Mouse (Mus musculus) kidney, postnatal 4 days (tissue): ENCODE data around the gene Psip1.
"Not testable (repeated sequence)": the region's sequence is repeated elsewhere in the genome, so short reads cannot be mapped to it uniquely, and the experiment has no call there.

Source experiments
- DNase-seq, 2 experiments: peaks; one replicate each; pipeline ENCODE4 v3.0.0; 2021; ENCODE audit warnings: mixed read lengths in 2 of 2

Gene Psip1

GRCm38 (mm10) chr4:83500154-83501036, 14.1 kb upstream of the Psip1 start:
- peak; percentile 8 to 12 for DNase-seq

GRCm38 (mm10) chr4:83497013-83497412, 10.8 kb upstream of the Psip1 start:
- not testable (repeated sequence) for DNase-seq

- DNase-seq = no peak
These were observed 6.9 kb upstream of the Psip1 start for GRCm38 (mm10) chr4:83493112-83493511.

GRCm38 (mm10) chr4:83489121-83489520, 2.9 kb upstream of the Psip1 start:
- no peak for DNase-seq

- peak; percentile 89 to 93 for DNase-seq
These were observed 533 bp downstream of the Psip1 start for GRCm38 (mm10) chr4:83485735-83486116.

- DNase-seq = no peak
These were observed 1.0 kb downstream of the Psip1 start for GRCm38 (mm10) chr4:83485250-83485649.

- no peak for DNase-seq
These were observed 18.1 kb downstream of the Psip1 start for GRCm38 (mm10) chr4:83468208-83468607.

GRCm38 (mm10) chr4:83467615-83468014, 18.6 kb downstream of the Psip1 start:
- DNase-seq = no peak

GRCm38 (mm10) chr4:83464827-83465226, 21.4 kb downstream of the Psip1 start:
- no peak for DNase-seq

GRCm38 (mm10) chr4:83460106-83460505, 26.2 kb downstream of the Psip1 start:
- DNase-seq = no peak

- no peak for DNase-seq
These were observed 35.5 kb downstream of the Psip1 start for GRCm38 (mm10) chr4:83450785-83451184.

GRCm38 (mm10) chr4:83441050-83441449, 45.2 kb downstream of the Psip1 start:
- DNase-seq = no peak

- DNase-seq = no peak
These were observed 47.2 kb downstream of the Psip1 start for GRCm38 (mm10) chr4:83439045-83439444.

- no peak for DNase-seq
These were observed 48.1 kb downstream of the Psip1 start for GRCm38 (mm10) chr4:83438116-83438515.

- no peak for DNase-seq
These were observed 49.9 kb downstream of the Psip1 start for GRCm38 (mm10) chr4:83436375-83436774.

- no peak for DNase-seq
These were observed 53.4 kb downstream of the Psip1 start for GRCm38 (mm10) chr4:83432901-83433300.

GRCm38 (mm10) chr4:83431950-83432349, 54.3 kb downstream of the Psip1 start:
- no peak for DNase-seq

- DNase-seq = no peak
These were observed 57.4 kb downstream of the Psip1 start for GRCm38 (mm10) chr4:83428845-83429244.

GRCm38 (mm10) chr4:83427696-83428095, 58.6 kb downstream of the Psip1 start:
- DNase-seq = no peak

GRCm38 (mm10) chr4:83427141-83427540, 59.1 kb downstream of the Psip1 start:
- no peak for DNase-seq

GRCm38 (mm10) chr4:83425119-83425518, 61.1 kb downstream of the Psip1 start:
- DNase-seq = no peak

GRCm38 (mm10) chr4:83423641-83424040, 62.6 kb downstream of the Psip1 start:
- DNase-seq = no peak

GRCm38 (mm10) chr4:83418781-83419180, 67.5 kb downstream of the Psip1 start:
- DNase-seq = no peak

GRCm38 (mm10) chr4:83417820-83418186, 68.5 kb downstream of the Psip1 start:
- no peak for DNase-seq
